Mouse (Mus musculus): ENCODE measurements around the gene Npr2.

DNA sequence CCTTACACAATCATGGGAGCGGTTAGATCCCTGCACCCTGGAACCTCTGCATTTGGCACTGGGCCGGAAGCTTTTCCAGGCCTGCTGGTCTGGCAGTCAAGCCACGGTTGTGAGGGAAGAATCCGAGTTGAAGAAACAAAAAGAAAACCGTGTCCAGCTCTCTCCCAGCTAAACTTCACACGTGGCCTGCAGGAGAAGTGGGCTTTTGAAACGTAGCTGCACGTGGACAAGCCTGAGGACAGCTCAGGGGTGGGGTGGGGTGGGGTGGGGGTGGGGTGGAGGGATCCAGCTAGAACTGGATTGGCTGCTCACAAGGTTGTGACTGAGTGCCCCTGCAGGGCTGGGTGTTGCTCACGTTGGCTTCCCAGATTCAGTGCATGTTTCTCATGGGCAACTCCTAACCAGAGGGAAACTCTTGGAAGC is 63.5 kb downstream of the Npr2 start:
- TF ChIP-seq CTCF (IDR thresholded peaks at IDR 0.05) (no peak), EP300 (IDR thresholded peaks at IDR 0.05) (no peak)
